ENCODE assay signal across 9 mouse cellular contexts in the genomic region with DNA sequence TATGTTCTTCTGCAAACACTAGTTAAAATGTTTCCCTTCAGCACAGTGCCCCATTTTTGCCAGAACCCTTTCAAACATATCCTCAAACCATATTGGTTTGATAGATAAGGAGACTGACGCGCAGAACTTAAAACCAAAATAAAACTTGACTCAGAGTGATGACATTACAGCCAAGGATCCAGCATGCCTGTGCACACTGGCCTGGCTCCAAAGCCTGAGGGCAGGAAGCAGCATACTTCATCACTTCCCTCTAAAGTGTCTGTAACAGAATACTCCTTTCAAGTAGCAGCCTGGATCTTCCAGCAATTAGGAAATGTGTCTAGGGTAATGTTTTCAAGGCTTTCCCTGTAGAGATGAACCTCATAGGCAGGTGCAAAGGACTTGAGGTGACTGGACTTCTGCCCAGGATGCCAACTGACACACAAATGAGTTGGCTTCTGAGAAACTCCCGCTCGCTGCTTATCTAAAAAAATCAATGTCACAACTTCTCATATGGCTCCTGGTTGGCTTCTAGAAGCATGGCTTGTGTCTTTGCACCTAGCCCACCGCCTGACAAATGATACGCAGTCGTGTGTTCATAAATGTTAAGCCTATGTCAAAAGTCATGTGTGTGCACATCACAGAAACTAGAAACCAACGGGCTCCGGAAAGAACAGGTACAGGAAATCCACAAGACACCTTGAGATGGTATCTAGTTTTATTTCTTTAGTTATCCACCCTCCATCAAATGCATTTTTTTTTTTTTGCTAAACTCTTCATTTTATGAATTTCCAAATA. TPM values are rescaled to one million over a fixed set of nuclear protein-coding genes. Genes with fewer than 3 reads are reported as not detected.
A peak's percentile ranks its signal among the peaks of the same experiment; 100 is the strongest.
DNase-seq lines count a peak whose midpoint lies in the region; ATAC-seq and TF ChIP-seq lines count a peak whose summit lies in the region.
"Had no signal": no experiment of that assay in that cellular context is flagged by ENCODE, and none has a peak within 500 bp of the region (broad histone marks: within the 10 kb centered on the region; RNA-seq: fewer than 3 reads in every experiment).

No protein-coding gene starts in this region.

- ATAC-seq in kidney, embryonic 14.5 days (ENCODE audit: low FRiP score, low TSS enrichment): no peak
- ATAC-seq in megakaryocyte progenitor cell, adult 5-6 weeks (replicated peaks; ENCODE audit: poor library complexity): peak; percentile 84
- ATAC-seq in stomach, postnatal 0 days (ENCODE audit: low FRiP score, low TSS enrichment): no peak

- H3K4me3 ChIP-seq in kidney, embryonic 14.5 days (ENCODE audit: low read length): no peak overlapping the region
- no peak overlapping the region for H3K4me3 ChIP-seq in stomach, postnatal 0 days (ENCODE audit: low read depth, low read length)
- H3K4me3 ChIP-seq: neural tube, embryonic 12.5 days had no signal

- TF ChIP-seq CTCF in stomach, postnatal 0 days (IDR thresholded peaks at IDR 0.05; ENCODE audit: low read depth): no peak

- 90% methylated on average over 9 of the region's 9 CpGs for WGBS in kidney, embryonic 14.5 days
- WGBS in stomach, postnatal 0 days: 81% methylated on average over 9 of the region's 9 CpGs

- H3K36me3 ChIP-seq in kidney, embryonic 14.5 days (ENCODE audit: control insufficient read depth, insufficient read depth, low read length): 0 out of 2 replicates have a peak, but pooled peaks cover 2% of the 10 kb centered on the region
- H3K36me3 ChIP-seq in stomach, postnatal 0 days (ENCODE audit: control insufficient read depth, insufficient read depth, low read length): no peaks in the 10 kb centered on the region
- H3K36me3 ChIP-seq: neural tube, embryonic 12.5 days had no signal

- H3K4me2 ChIP-seq in kidney, embryonic 14.5 days (replicated peaks; ENCODE audit: low read depth, low read length): no peak overlapping the region
- no peak overlapping the region for H3K4me2 ChIP-seq in stomach, postnatal 0 days (replicated peaks; ENCODE audit: low read depth)
- H3K4me2 ChIP-seq: neural tube, embryonic 12.5 days had no signal

- TF ChIP-seq EP300 in stomach, postnatal 0 days (optimal IDR thresholded peaks at IDR 0.05): no peak

- H3K9ac ChIP-seq in kidney, embryonic 14.5 days (ENCODE audit: low read depth, low read length): no peak overlapping the region
- no peak overlapping the region for H3K9ac ChIP-seq in stomach, postnatal 0 days (ENCODE audit: low read length)
- H3K9ac ChIP-seq: neural tube, embryonic 12.5 days had no signal

- DNase-seq in kidney, adult 11 months: peak; percentile 26
- peak; percentile 61 for DNase-seq in fat pad, adult 2 months (ENCODE audit: extremely low read depth, low read depth, low spot score)
- peak; percentile 35 for DNase-seq in kidney, adult 9 months
- no peak for DNase-seq in layer of hippocampus, adult 11-12 months (ENCODE audit: low spot score)
- no peak for DNase-seq in layer of hippocampus, adult 18-20 months (ENCODE audit: low spot score in 2 of 2)
- no peak for DNase-seq in stomach, postnatal 0 days (ENCODE audit: low spot score)

- H3K9me3 ChIP-seq in kidney, embryonic 14.5 days (ENCODE audit: control insufficient read depth, low read length): no peaks in the 10 kb centered on the region
- no peaks in the 10 kb centered on the region for H3K9me3 ChIP-seq in stomach, postnatal 0 days (ENCODE audit: control insufficient read depth, low read length)
- H3K9me3 ChIP-seq: neural tube, embryonic 12.5 days had no signal

- H3K27me3 ChIP-seq in kidney, embryonic 14.5 days (ENCODE audit: control insufficient read depth, insufficient read depth, low read length): no peaks in the 10 kb centered on the region
- no peaks in the 10 kb centered on the region for H3K27me3 ChIP-seq in stomach, postnatal 0 days (ENCODE audit: control insufficient read depth, insufficient read depth, low read length)
- H3K27me3 ChIP-seq: neural tube, embryonic 12.5 days had no signal

- no peak overlapping the region for H3K27ac ChIP-seq in kidney, embryonic 14.5 days (ENCODE audit: low read depth, low read length)
- no peak overlapping the region for H3K27ac ChIP-seq in stomach, postnatal 0 days (replicated peaks)
- H3K27ac ChIP-seq: neural tube, embryonic 12.5 days had no signal

- no peaks in the 10 kb centered on the region for H3K4me1 ChIP-seq in kidney, embryonic 14.5 days (ENCODE audit: control insufficient read depth, insufficient read depth, low read length)
- H3K4me1 ChIP-seq in stomach, postnatal 0 days (replicated peaks; ENCODE audit: control insufficient read depth, insufficient read depth): no peaks in the 10 kb centered on the region
- H3K4me1 ChIP-seq: neural tube, embryonic 12.5 days had no signal

RNA-seq across cellular contexts. Expression of a gene that starts 43.9 kb away (rescaled TPM):
- 12.0 and 13.9 TPM in 2 replicates for polyA plus RNA-seq in kidney, embryonic 14.5 days (2014; fragmentation: Nextera tagmentation; extraction: Ambion mirVana)
- total RNA-seq in megakaryocyte progenitor cell, adult 5-6 weeks (2015): 88.8 and 91.9 TPM in 2 replicates
- total RNA-seq in megakaryocyte progenitor cell, adult 5-6 weeks (2017): 58.2 and 75.7 TPM in 2 replicates
- total RNA-seq in layer of hippocampus, adult 18-20 months (2021): 10 to 100 TPM; 54.5 to 65.3 TPM
- 11.0 and 11.1 TPM in 2 replicates for polyA plus RNA-seq in stomach, postnatal 0 days (2015; fragmentation: Nextera tagmentation; extraction: Ambion mirVana)

Comparison
In these comparisons a context has a peak if more than half of its experiments do, and no peak if none do; other contexts are left out.
1. DNase-seq: peak in kidney, adult 11 months (single experiment), fat pad, adult 2 months (single experiment) and kidney, adult 9 months (single experiment); none in layer of hippocampus, adult 11-12 months (single experiment), layer of hippocampus, adult 18-20 months (0 of 2) and stomach, postnatal 0 days (single experiment).